In genomic region chr15:96641111-96641820, GRCm38 (mm10) we compare ENCODE assay signal across 8 mouse cellular contexts. TPM values are rescaled to one million over a fixed set of nuclear protein-coding genes. Genes with fewer than 3 reads are reported as not detected.
DNase-seq lines count a peak whose midpoint lies in the region; ATAC-seq and TF ChIP-seq lines count a peak whose summit lies in the region.

No protein-coding gene starts in this region.

- H3K4me2 ChIP-seq in heart, postnatal 0 days (ENCODE audit: low read depth, low read length), result peak overlapping the region; percentile 80
- H3K4me2 ChIP-seq in lung, embryonic 15.5 days, result peak overlapping the region; percentile 93
- peak overlapping the region; percentile 81 for H3K4me2 ChIP-seq in neural tube, embryonic 15.5 days

- H3K4me1 ChIP-seq in embryonic fibroblast, embryonic 13.5 days (ENCODE audit: control insufficient read depth, insufficient read depth, low read length), result no peaks in the 10 kb centered on the region
- peaks cover 15% of the 10 kb centered on the region for H3K4me1 ChIP-seq in heart, postnatal 0 days (ENCODE audit: control insufficient read depth, insufficient read depth)
- peaks cover 25% of the 10 kb centered on the region; the same call in 1 of the 2 replicates for H3K4me1 ChIP-seq in lung, embryonic 15.5 days
- peaks cover 42% of the 10 kb centered on the region for H3K4me1 ChIP-seq in neural tube, embryonic 15.5 days

- peak; percentile 3 for ATAC-seq in CD4-positive, CD25-positive, alpha-beta regulatory T cell, adult 4 months
- peak; percentile 75 for ATAC-seq in heart, postnatal 0 days (ENCODE audit: insufficient read depth, low read depth)
- ATAC-seq in lung, embryonic 15.5 days (ENCODE audit: borderline replicate concordance, extremely low read depth, low FRiP score, low TSS enrichment), result peak; percentile 62
- ATAC-seq in neural tube, embryonic 15.5 days (ENCODE audit: low FRiP score), result peak; percentile 48

- WGBS in heart, postnatal 0 days, result under 1% methylated on average over 62 of the region's 63 CpGs
- under 1% methylated on average over 63 of the region's 63 CpGs for WGBS in lung, embryonic 15.5 days
- under 1% methylated on average over 63 of the region's 63 CpGs for WGBS in neural tube, embryonic 15.5 days

- TF ChIP-seq POLR2A in brain, embryonic 14.5 days (IDR thresholded peaks at IDR 0.05; ENCODE audit: borderline replicate concordance, extremely low read depth, insufficient read depth, insufficient read length, poor library complexity, severe bottlenecking), result peak; percentile 38; the same call in 1 of the 2 replicates
- peak; percentile 69 for TF ChIP-seq POLR2A in embryonic fibroblast, embryonic 13.5 days (IDR thresholded peaks at IDR 0.05; ENCODE audit: low read depth, low read length)

- H3K36me3 ChIP-seq in heart, postnatal 0 days (replicated peaks; ENCODE audit: control insufficient read depth, insufficient read depth, low read length), result no peaks in the 10 kb centered on the region; the same call in 1 of the 2 replicates
- no peaks in the 10 kb centered on the region for H3K36me3 ChIP-seq in lung, embryonic 15.5 days
- 0 out of 2 replicates have a peak, but pooled peaks cover 1% of the 10 kb centered on the region for H3K36me3 ChIP-seq in neural tube, embryonic 15.5 days

- H3K4me3 ChIP-seq in embryonic fibroblast, embryonic 13.5 days (ENCODE audit: insufficient read depth, low read length), result peak overlapping the region; percentile 86
- H3K4me3 ChIP-seq in heart, postnatal 0 days (ENCODE audit: low read depth, low read length), result peak overlapping the region; percentile 82
- peak overlapping the region; percentile 79 for H3K4me3 ChIP-seq in lung, embryonic 15.5 days
- peak overlapping the region; percentile 86 for H3K4me3 ChIP-seq in neural tube, embryonic 15.5 days (replicated peaks)

- peak; percentile 90 for DNase-seq in brain, embryonic 14.5 days (ENCODE audit: low read depth)
- DNase-seq in heart, postnatal 0 days (ENCODE audit: low spot score), result peak; percentile 80
- DNase-seq in layer of hippocampus, adult 9-11 months, result peak; percentile 64
- peak; percentile 62 for DNase-seq in testis, postnatal 10 days (ENCODE audit: low spot score)

- H3K27ac ChIP-seq in embryonic fibroblast, embryonic 13.5 days (ENCODE audit: insufficient read depth, low read length), result peak overlapping the region; percentile 63
- peak overlapping the region; percentile 92 for H3K27ac ChIP-seq in heart, postnatal 0 days (ENCODE audit: low read depth)
- peak overlapping the region; percentile 96 for H3K27ac ChIP-seq in lung, embryonic 15.5 days
- H3K27ac ChIP-seq in neural tube, embryonic 15.5 days (replicated peaks), result peak overlapping the region; percentile 100

- TF ChIP-seq EP300 in heart, postnatal 0 days (IDR thresholded peaks at IDR 0.05; ENCODE audit: low read depth), result peak; percentile 41; the same call in 1 of the 2 replicates

- H3K9me3 ChIP-seq in heart, postnatal 0 days (replicated peaks; ENCODE audit: control insufficient read depth, low read length), result no peaks in the 10 kb centered on the region
- H3K9me3 ChIP-seq in lung, embryonic 15.5 days, result no peaks in the 10 kb centered on the region
- H3K9me3 ChIP-seq in neural tube, embryonic 15.5 days (replicated peaks), result no peaks in the 10 kb centered on the region

- H3K9ac ChIP-seq in heart, postnatal 0 days (replicated peaks; ENCODE audit: low read depth, low read length), result peak overlapping the region; percentile 77
- H3K9ac ChIP-seq in lung, embryonic 15.5 days, result peak overlapping the region; percentile 73
- peak overlapping the region; percentile 100 for H3K9ac ChIP-seq in neural tube, embryonic 15.5 days (replicated peaks)

- H3K27me3 ChIP-seq in heart, postnatal 0 days (ENCODE audit: control insufficient read depth, insufficient read depth, low read length), result no peaks in the 10 kb centered on the region
- H3K27me3 ChIP-seq in lung, embryonic 15.5 days, result peaks cover 13% of the 10 kb centered on the region; the same call in 1 of the 2 replicates
- H3K27me3 ChIP-seq in neural tube, embryonic 15.5 days (replicated peaks), result no peaks in the 10 kb centered on the region

- no peak for TF ChIP-seq CTCF in brain, embryonic 14.5 days (IDR thresholded peaks at IDR 0.05; ENCODE audit: borderline replicate concordance, extremely low read depth, insufficient read depth, insufficient read length)
- TF ChIP-seq CTCF in embryonic fibroblast, embryonic 13.5 days (IDR thresholded peaks at IDR 0.05; ENCODE audit: borderline replicate concordance, insufficient read depth, low read length), result no peak
- no peak for TF ChIP-seq CTCF in heart, postnatal 0 days (IDR thresholded peaks at IDR 0.05; ENCODE audit: low read depth)

RNA-seq across cellular contexts. Expression of gene Slc38a1, which starts 1.4 kb away (rescaled TPM):
- polyA plus RNA-seq in CD4-positive, CD25-positive, alpha-beta regulatory T cell, adult 4 months (2017; shearing (Covaris generic)), result 10 to 100 TPM; 65.0 to 80.7 TPM
- 122 and 133 TPM in 2 replicates for polyA plus RNA-seq in brain, embryonic 14.5 days (2012; rRNA removed)
- polyA plus RNA-seq in embryonic fibroblast, embryonic 13.5 days (2011; ENCODE audit: insufficient read length, low read depth, missing spikeins), result 63.2 and 74.6 TPM in 2 replicates
- 52.4 and 57.8 TPM in 2 replicates for total RNA-seq in heart, postnatal 0 days (2014; rRNA removed; ENCODE audit: low replicate concordance)
- polyA plus RNA-seq in heart, postnatal 0 days (2015; fragmentation: Nextera tagmentation; extraction: Ambion mirVana), result 43.6 and 56.7 TPM in 2 replicates
- 56.4 and 62.0 TPM in 2 replicates for polyA plus RNA-seq in lung, embryonic 15.5 days (2015; fragmentation: Nextera tagmentation; extraction: Ambion mirVana)
- polyA plus RNA-seq in neural tube, embryonic 15.5 days (2015; fragmentation: Nextera tagmentation; extraction: Ambion mirVana), result 127 and 134 TPM in 2 replicates

RNA-seq across cellular contexts. Expression of gene Slc38a2, which starts 58.3 kb away (rescaled TPM):
- polyA plus RNA-seq in CD4-positive, CD25-positive, alpha-beta regulatory T cell, adult 4 months (2017; shearing (Covaris generic)), result 10 to 100 TPM; 34.6 to 44.7 TPM
- polyA plus RNA-seq in brain, embryonic 14.5 days (2012; rRNA removed), result 107 and 136 TPM in 2 replicates
- polyA plus RNA-seq in embryonic fibroblast, embryonic 13.5 days (2011; ENCODE audit: insufficient read length, low read depth, missing spikeins), result 176 and 197 TPM in 2 replicates
- 225 and 263 TPM in 2 replicates for total RNA-seq in heart, postnatal 0 days (2014; rRNA removed; ENCODE audit: low replicate concordance)
- polyA plus RNA-seq in heart, postnatal 0 days (2015; fragmentation: Nextera tagmentation; extraction: Ambion mirVana), result 130 and 144 TPM in 2 replicates
- 131 and 138 TPM in 2 replicates for polyA plus RNA-seq in lung, embryonic 15.5 days (2015; fragmentation: Nextera tagmentation; extraction: Ambion mirVana)
- 89.3 and 93.9 TPM in 2 replicates for polyA plus RNA-seq in neural tube, embryonic 15.5 days (2015; fragmentation: Nextera tagmentation; extraction: Ambion mirVana)

Comparison
In these comparisons a context has a peak if more than half of its experiments do, and no peak if none do; other contexts are left out.
1. Peak in every context shown above with its lines: DNase-seq, ATAC-seq, H3K4me3 ChIP-seq and H3K27ac ChIP-seq.
2. ATAC-seq: peak in every context shown above with its lines; median percentile 75 in heart, postnatal 0 days; 62 in lung, embryonic 15.5 days; 48 in neural tube, embryonic 15.5 days; 3 in CD4-positive, CD25-positive, alpha-beta regulatory T cell, adult 4 months.